Mouse (Mus musculus): ENCODE results near the gene Trmt2a.

DNA sequence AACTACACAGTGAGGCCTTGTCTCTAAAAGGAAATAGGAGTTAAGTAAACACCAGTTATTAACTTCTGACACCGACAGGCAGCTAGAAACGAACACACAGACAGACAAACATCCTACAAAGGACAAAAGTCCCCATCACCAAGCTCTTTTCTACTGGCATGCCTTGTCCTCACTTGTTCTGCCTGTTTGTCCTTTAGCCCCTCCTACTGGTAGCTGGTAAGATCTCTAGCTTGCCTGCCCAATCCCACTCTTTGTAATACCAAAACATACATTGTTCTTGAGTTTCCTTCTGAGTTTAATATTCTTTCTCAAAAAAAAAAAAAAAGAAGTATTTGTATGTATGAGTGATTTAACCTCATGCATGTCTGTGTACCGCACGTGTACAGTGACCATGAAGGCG lies 19.7 kb downstream of the Trmt2a start:
- TF ChIP-seq GATA1 (IDR thresholded peaks at IDR 0.05; ENCODE audit: low read length) (no peak), TAL1 (IDR thresholded peaks at IDR 0.05; ENCODE audit: low read length) (no peak)

Data from erythroblast, embryonic 14.5 days (primary cell).